Mouse (Mus musculus) WW6 (cell line): ENCODE results near the gene Rps6ka4.

Experiments
- DNase-seq: peaks from one replicate; pipeline ENCODE4 v3.0.0-alpha.2; 2013; ENCODE audit warnings: low read depth, low spot score

The Rps6ka4 gene

GRCm38 (mm10) chr19:6851497-6851896 lies 11.1 kb upstream of the Rps6ka4 start:
- DNase-seq, result no peak

GRCm38 (mm10) chr19:6849506-6850068 lies 9.2 kb upstream of the Rps6ka4 start:
- DNase-seq, result no peak

- DNase-seq, result no peak
These were observed 7.5 kb upstream of the Rps6ka4 start for GRCm38 (mm10) chr19:6847841-6848517.

GRCm38 (mm10) chr19:6846050-6846449 lies 5.6 kb upstream of the Rps6ka4 start:
- DNase-seq, result no peak

- DNase-seq, result no peak
These were observed 1.9 kb upstream of the Rps6ka4 start for GRCm38 (mm10) chr19:6842353-6842752.

GRCm38 (mm10) chr19:6841292-6841597 lies 809 bp upstream of the Rps6ka4 start:
- DNase-seq, result no peak

- no peak for DNase-seq
These were observed 591 bp downstream of the Rps6ka4 start for GRCm38 (mm10) chr19:6839615-6840474.

- DNase-seq, result no peak
These were observed 8.1 kb downstream of the Rps6ka4 start for GRCm38 (mm10) chr19:6832363-6832762.

- peak; percentile 66 for DNase-seq
These were observed 9.1 kb downstream of the Rps6ka4 start for GRCm38 (mm10) chr19:6831331-6831730.

- DNase-seq, result no peak
These were observed 9.7 kb downstream of the Rps6ka4 start for GRCm38 (mm10) chr19:6830556-6831316.

- DNase-seq, result no peak
These were observed 10.4 kb downstream of the Rps6ka4 start for GRCm38 (mm10) chr19:6829870-6830555.

- no peak for DNase-seq
These were observed 11.4 kb downstream of the Rps6ka4 start for GRCm38 (mm10) chr19:6829069-6829468.

- no peak for DNase-seq
These were observed 13.8 kb downstream of the Rps6ka4 start for GRCm38 (mm10) chr19:6826601-6827000.

- no peak for DNase-seq
These were observed 15.1 kb downstream of the Rps6ka4 start for GRCm38 (mm10) chr19:6825384-6825783.

- DNase-seq, result no peak
These were observed 19.8 kb downstream of the Rps6ka4 start for GRCm38 (mm10) chr19:6820538-6821195.

GRCm38 (mm10) chr19:6819143-6819827 lies 21.2 kb downstream of the Rps6ka4 start:
- DNase-seq, result no peak

- DNase-seq, result no peak
These were observed 25.5 kb downstream of the Rps6ka4 start for GRCm38 (mm10) chr19:6814958-6815357.

GRCm38 (mm10) chr19:6814366-6814765 lies 26.1 kb downstream of the Rps6ka4 start:
- DNase-seq, result no peak
